Mouse (Mus musculus): Measurements from ENCODE around the gene Gucy2g. TPM values are rescaled to one million over a fixed set of nuclear protein-coding genes. Genes with fewer than 3 reads are reported as not detected.

The Gucy2g gene
- polyA plus RNA-seq (2014; fragmentation: Nextera tagmentation; extraction: Ambion mirVana): not detected in 2 replicates

DNA sequence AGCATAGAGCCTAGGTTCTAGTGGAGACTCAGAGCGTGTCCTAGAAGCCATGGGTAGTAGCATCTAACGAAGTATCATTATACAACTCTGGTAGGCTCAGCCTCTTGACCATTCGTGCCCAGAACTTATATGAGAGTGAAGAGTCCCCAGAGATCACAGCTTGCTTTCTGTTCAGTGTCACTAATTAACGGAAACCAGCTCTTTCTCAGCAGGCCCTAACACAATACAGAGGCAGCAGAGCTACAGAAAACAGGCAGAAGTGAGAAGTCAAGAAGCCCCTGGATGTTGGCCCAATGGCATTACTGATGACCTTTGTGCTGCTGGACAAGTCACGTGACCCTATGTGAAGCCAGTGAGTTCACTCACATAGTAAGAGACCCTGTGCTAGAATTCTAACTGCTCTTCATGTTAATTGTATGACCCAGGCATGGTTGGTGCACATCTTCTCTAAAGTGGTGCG lies at the start of gene Gucy2g:
Gucy2g (minus strand) TSS at position 51 of the 460 bp plus-strand sequence.
- H3K9ac ChIP-seq (ENCODE audit: low read length): no peak within 1 kb of the TSS
- 79% methylated on average over 6 of the region's 6 CpGs for WGBS
- H3K9me3 ChIP-seq (ENCODE audit: control insufficient read depth, low read length): no peaks in the 10 kb centered on the region
- DNase-seq (ENCODE audit: low spot score, missing footprints): no peak
- no peak within 1 kb of the TSS for H3K4me3 ChIP-seq (ENCODE audit: low read depth, low read length)
- H3K4me2 ChIP-seq: no peak within 1 kb of the TSS
- no peaks in the 10 kb centered on the region for H3K27me3 ChIP-seq (ENCODE audit: control insufficient read depth, insufficient read depth, low read length)
- H3K4me1 ChIP-seq (ENCODE audit: control insufficient read depth, insufficient read depth, low read length): no peaks in the 10 kb centered on the region
- ATAC-seq (ENCODE audit: low FRiP score): no peak
- no peaks in the 10 kb centered on the region for H3K36me3 ChIP-seq (ENCODE audit: control insufficient read depth, insufficient read depth, low read length)
- no peak within 1 kb of the TSS for H3K27ac ChIP-seq (ENCODE audit: low read depth, low read length)

DNA sequence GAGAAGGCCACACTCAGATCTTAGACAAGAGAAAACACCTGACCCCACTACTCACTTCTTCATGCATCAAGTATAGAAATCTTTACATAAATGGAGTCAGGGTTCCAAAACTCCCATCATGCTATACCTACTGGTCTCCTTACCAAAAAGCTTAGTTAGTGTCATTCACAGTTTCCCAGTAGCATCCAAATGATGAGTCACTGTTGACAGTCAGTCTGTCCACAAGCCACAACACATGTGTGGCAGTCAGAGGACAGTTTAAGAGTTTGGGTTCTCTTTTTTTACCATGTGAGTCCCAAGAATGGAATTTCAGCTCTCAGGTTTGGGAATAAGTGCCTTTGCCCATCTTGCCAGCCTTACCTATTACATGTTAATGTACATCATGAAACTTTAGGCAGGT lies 47.9 kb upstream of the Gucy2g start:
- ATAC-seq (ENCODE audit: low FRiP score): no peak
- no peak for DNase-seq (ENCODE audit: low spot score, missing footprints)
- Histone ChIP-seq H3K4me2 (no peak overlapping the region), H3K36me3 (ENCODE audit: control insufficient read depth, insufficient read depth, low read length) (no peaks in the 10 kb centered on the region), H3K27ac (ENCODE audit: low read depth, low read length) (no peak overlapping the region), H3K9ac (ENCODE audit: low read length) (no peak overlapping the region), H3K4me3 (ENCODE audit: low read depth, low read length) (no peak overlapping the region), H3K9me3 (ENCODE audit: control insufficient read depth, low read length) (no peaks in the 10 kb centered on the region), H3K4me1 (ENCODE audit: control insufficient read depth, insufficient read depth, low read length) (no peaks in the 10 kb centered on the region), H3K27me3 (ENCODE audit: control insufficient read depth, insufficient read depth, low read length) (no peaks in the 10 kb centered on the region)

DNA sequence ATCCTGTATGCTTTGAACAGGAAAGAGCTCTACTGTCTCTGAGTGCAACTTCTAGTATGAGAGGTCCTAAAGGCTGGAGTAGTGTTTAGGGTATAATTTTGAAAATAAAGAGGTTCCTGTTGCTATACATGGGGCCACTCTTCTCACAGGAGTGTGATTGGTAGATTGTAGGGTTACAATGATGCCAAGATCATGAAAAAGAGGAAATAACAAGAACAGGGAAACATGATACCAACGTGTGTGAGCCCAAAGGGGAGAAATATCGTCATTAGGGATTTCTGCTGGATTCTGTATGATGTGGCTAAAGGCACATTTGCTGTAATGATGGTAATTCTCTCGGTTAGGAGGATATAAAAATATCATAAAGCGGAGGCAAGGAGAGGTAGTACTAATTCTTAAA lies 45.0 kb upstream of the Gucy2g start:
- ATAC-seq (ENCODE audit: low FRiP score) (no peak), DNase-seq (ENCODE audit: low spot score, missing footprints) (no peak)
- Histone ChIP-seq H3K27me3 (ENCODE audit: control insufficient read depth, insufficient read depth, low read length) (no peaks in the 10 kb centered on the region), H3K27ac (ENCODE audit: low read depth, low read length) (no peak overlapping the region), H3K9me3 (ENCODE audit: control insufficient read depth, low read length) (no peaks in the 10 kb centered on the region), H3K4me2 (no peak overlapping the region), H3K9ac (ENCODE audit: low read length) (no peak overlapping the region), H3K4me3 (ENCODE audit: low read depth, low read length) (no peak overlapping the region), H3K4me1 (ENCODE audit: control insufficient read depth, insufficient read depth, low read length) (no peaks in the 10 kb centered on the region), H3K36me3 (ENCODE audit: control insufficient read depth, insufficient read depth, low read length) (no peaks in the 10 kb centered on the region)
- WGBS: 92% methylated on average over 4 of the region's 4 CpGs

DNA sequence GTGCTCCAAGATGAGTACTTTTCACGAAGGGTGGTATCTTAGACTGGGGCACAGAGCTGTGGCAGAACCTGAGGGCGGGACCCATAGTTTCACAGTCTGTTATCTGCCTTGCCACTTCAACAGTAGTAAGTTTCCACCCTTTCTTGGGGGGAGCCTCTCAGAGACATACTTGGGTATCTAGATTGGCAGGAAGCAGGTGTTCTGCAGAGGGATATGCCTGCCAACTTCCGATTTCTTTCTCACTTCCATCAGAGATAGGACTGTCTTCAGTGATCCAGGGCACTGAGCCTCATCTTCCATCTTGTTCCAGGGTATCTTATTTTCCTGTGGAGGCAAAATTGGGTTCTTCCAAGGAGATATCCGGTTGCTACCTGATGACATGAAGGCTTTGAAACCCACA lies 43.1 kb upstream of the Gucy2g start:
- Histone ChIP-seq H3K27ac (ENCODE audit: low read depth, low read length) (no peak overlapping the region), H3K4me1 (ENCODE audit: control insufficient read depth, insufficient read depth, low read length) (no peaks in the 10 kb centered on the region), H3K4me3 (ENCODE audit: low read depth, low read length) (no peak overlapping the region), H3K27me3 (ENCODE audit: control insufficient read depth, insufficient read depth, low read length) (no peaks in the 10 kb centered on the region), H3K4me2 (no peak overlapping the region), H3K9ac (ENCODE audit: low read length) (no peak overlapping the region), H3K36me3 (ENCODE audit: control insufficient read depth, insufficient read depth, low read length) (no peaks in the 10 kb centered on the region), H3K9me3 (ENCODE audit: control insufficient read depth, low read length) (no peaks in the 10 kb centered on the region)
- 90% methylated on average over 4 of the region's 4 CpGs for WGBS
- DNase-seq (ENCODE audit: low spot score, missing footprints) (no peak), ATAC-seq (ENCODE audit: low FRiP score) (no peak)

DNA sequence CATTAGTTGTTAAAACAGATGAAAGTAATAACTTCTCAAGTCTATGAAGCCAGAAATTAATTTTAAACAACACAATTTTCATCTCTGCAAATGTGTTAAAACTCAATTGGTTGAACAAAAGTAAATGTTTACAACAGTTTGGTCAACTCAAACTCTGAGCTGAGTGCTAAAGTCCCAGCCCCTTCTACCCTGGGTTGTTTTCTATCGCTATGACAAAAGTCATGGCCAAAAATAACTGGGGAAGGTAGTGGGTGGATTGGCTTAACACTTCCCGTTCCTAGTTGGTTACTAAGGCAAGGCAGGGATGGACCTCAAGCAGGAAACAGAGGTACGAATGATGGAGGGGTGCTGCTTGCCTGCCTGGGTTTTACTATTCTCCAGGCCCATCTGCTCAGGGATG lies 35.7 kb upstream of the Gucy2g start:
- Histone ChIP-seq H3K4me3 (ENCODE audit: low read depth, low read length) (no peak overlapping the region), H3K4me2 (no peak overlapping the region), H3K4me1 (ENCODE audit: control insufficient read depth, insufficient read depth, low read length) (no peaks in the 10 kb centered on the region), H3K27ac (ENCODE audit: low read depth, low read length) (no peak overlapping the region), H3K9ac (ENCODE audit: low read length) (no peak overlapping the region), H3K27me3 (ENCODE audit: control insufficient read depth, insufficient read depth, low read length) (no peaks in the 10 kb centered on the region), H3K36me3 (ENCODE audit: control insufficient read depth, insufficient read depth, low read length) (no peaks in the 10 kb centered on the region), H3K9me3 (ENCODE audit: control insufficient read depth, low read length) (no peaks in the 10 kb centered on the region)
- no peak for ATAC-seq (ENCODE audit: low FRiP score)
- WGBS: 92% methylated on average over 3 of the region's 3 CpGs
- DNase-seq (ENCODE audit: low spot score, missing footprints): no peak

DNA sequence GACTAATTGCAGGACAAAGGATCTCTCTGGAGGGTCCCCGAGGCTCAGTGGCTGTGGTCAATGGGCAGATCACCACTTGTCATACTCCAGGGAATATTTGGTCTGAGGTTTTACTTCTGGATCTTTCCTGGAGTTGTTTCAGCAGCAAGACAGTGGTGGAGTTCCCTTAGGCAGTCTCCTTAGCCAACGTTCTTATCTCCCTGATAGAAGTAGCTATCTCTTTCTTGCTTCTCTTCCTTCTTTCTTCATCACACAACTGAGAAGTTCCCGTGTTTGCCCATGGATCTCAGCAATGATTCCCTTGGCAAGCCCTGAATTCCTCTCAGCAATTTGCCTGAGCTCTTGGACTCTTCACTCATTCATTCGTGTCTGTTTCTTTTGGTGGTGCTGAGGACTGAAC lies 35.1 kb upstream of the Gucy2g start:
- Histone ChIP-seq H3K9ac (ENCODE audit: low read length) (no peak overlapping the region), H3K27me3 (ENCODE audit: control insufficient read depth, insufficient read depth, low read length) (no peaks in the 10 kb centered on the region), H3K4me2 (no peak overlapping the region), H3K27ac (ENCODE audit: low read depth, low read length) (no peak overlapping the region), H3K9me3 (ENCODE audit: control insufficient read depth, low read length) (no peaks in the 10 kb centered on the region), H3K4me3 (ENCODE audit: low read depth, low read length) (no peak overlapping the region), H3K4me1 (ENCODE audit: control insufficient read depth, insufficient read depth, low read length) (peaks cover 2% of the 10 kb centered on the region; the same call in 1 of the 2 replicates), H3K36me3 (ENCODE audit: control insufficient read depth, insufficient read depth, low read length) (no peaks in the 10 kb centered on the region)
- WGBS: 80% methylated on average over 4 of the region's 4 CpGs
- no peak for DNase-seq (ENCODE audit: low spot score, missing footprints)
- no peak for ATAC-seq (ENCODE audit: low FRiP score)

DNA sequence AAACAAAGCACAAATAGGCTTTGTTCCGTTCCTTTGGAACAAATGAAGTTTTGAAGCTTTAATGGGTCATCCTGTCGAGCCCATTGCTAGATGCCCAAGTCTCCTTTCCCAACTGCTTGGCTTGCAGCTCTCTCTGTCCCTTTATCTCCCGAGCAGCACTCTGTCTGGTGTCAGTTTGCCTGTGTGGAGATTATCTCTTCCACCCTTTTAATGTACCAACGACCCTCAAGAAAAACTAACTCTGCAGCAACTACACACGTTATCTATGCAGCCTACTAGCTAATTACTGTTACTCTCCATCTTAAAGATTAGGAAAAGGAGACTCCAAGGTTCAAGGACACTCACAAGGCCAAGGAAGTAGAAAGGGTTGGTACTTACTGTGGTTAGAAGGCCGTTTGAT lies 32.3 kb upstream of the Gucy2g start:
- 77% methylated on average over 6 of the region's 6 CpGs for WGBS

DNA sequence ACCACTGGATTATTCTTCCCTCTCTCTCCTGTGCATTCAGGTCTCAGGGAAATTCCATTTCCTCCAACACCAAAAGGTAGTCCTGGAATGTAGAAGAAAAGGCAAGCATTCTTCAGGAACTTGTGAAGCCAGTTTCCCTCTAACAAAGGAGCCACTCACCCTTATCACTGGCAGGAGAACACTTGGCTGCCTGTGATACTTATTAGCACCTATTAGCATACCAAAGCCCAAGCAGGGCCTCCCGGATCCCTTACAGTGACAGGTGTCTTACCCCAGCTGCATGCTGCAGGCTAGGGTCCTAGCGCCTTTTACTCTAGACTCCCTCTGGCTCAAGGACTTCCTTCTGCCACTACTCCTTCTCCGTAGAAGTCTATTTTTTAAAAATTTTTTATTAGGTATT lies 30.4 kb upstream of the Gucy2g start:
- Histone ChIP-seq H3K36me3 (ENCODE audit: control insufficient read depth, insufficient read depth, low read length) (no peaks in the 10 kb centered on the region), H3K9ac (ENCODE audit: low read length) (no peak overlapping the region), H3K9me3 (ENCODE audit: control insufficient read depth, low read length) (no peaks in the 10 kb centered on the region), H3K4me2 (no peak overlapping the region), H3K27me3 (ENCODE audit: control insufficient read depth, insufficient read depth, low read length) (no peaks in the 10 kb centered on the region), H3K4me3 (ENCODE audit: low read depth, low read length) (no peak overlapping the region), H3K27ac (ENCODE audit: low read depth, low read length) (no peak overlapping the region), H3K4me1 (ENCODE audit: control insufficient read depth, insufficient read depth, low read length) (peaks cover 2% of the 10 kb centered on the region; the same call in 1 of the 2 replicates)
- no peak for DNase-seq (ENCODE audit: low spot score, missing footprints)
- WGBS: 36% methylated on average over 3 of the region's 3 CpGs
- no peak for ATAC-seq (ENCODE audit: low FRiP score)

More for the DNA sequence above, 32.3 kb upstream of the Gucy2g start:
- Histone ChIP-seq H3K4me3 (ENCODE audit: low read depth, low read length) (no peak overlapping the region), H3K27me3 (ENCODE audit: control insufficient read depth, insufficient read depth, low read length) (no peaks in the 10 kb centered on the region), H3K27ac (ENCODE audit: low read depth, low read length) (no peak overlapping the region), H3K9ac (ENCODE audit: low read length) (no peak overlapping the region), H3K36me3 (ENCODE audit: control insufficient read depth, insufficient read depth, low read length) (no peaks in the 10 kb centered on the region), H3K4me2 (no peak overlapping the region), H3K9me3 (ENCODE audit: control insufficient read depth, low read length) (no peaks in the 10 kb centered on the region), H3K4me1 (ENCODE audit: control insufficient read depth, insufficient read depth, low read length) (peaks cover 2% of the 10 kb centered on the region; the same call in 1 of the 2 replicates)
- ATAC-seq (ENCODE audit: low FRiP score) (no peak), DNase-seq (ENCODE audit: low spot score, missing footprints) (no peak)

DNA sequence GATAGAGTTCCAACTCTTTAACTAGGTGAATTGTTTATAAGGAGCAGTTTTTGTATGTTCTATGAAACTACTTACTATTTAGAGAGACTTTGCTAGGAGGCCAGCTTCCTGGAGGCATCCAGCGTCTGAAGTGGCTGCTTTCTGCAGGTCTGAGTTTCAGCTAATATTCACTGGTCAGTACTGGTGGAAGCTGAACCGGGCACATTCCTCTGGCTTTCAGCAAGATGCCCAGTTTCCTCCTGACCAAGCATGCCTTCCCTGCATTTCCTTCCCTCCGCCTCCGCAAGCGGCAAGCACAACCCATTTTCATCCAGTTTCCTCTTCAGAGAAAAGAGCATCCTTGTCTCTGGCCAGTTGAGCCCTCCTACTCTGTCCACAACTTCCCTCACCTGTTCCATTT lies 28.0 kb upstream of the Gucy2g start:
- Histone ChIP-seq H3K9ac (ENCODE audit: low read length) (no peak overlapping the region), H3K27ac (ENCODE audit: low read depth, low read length) (no peak overlapping the region), H3K4me1 (ENCODE audit: control insufficient read depth, insufficient read depth, low read length) (peaks cover 2% of the 10 kb centered on the region; the same call in 1 of the 2 replicates), H3K9me3 (ENCODE audit: control insufficient read depth, low read length) (no peaks in the 10 kb centered on the region), H3K36me3 (ENCODE audit: control insufficient read depth, insufficient read depth, low read length) (no peaks in the 10 kb centered on the region), H3K4me2 (no peak overlapping the region), H3K4me3 (ENCODE audit: low read depth, low read length) (no peak overlapping the region), H3K27me3 (ENCODE audit: control insufficient read depth, insufficient read depth, low read length) (no peaks in the 10 kb centered on the region)
- ATAC-seq (ENCODE audit: low FRiP score): no peak
- 85% methylated on average over 5 of the region's 5 CpGs for WGBS
- no peak for DNase-seq (ENCODE audit: low spot score, missing footprints)

DNA sequence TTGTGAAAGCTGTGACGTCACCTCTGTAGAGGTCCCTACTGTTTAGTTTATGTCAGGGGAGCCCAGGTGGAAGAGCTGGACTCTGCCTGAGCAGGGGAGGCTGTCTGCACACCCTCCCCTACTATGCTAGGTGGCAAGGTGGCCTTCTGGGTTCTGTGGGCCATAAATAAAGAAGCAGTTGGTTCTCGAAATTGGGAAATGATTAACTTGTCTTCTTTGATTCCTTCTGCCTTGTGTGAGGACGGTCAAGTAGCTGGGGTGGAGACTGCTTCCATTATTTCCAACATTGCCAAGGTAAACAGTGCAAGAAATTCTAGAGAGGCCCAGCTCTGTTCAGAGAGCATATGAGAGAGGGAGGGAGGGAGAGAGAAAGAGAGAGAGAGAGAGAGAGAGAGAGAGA lies 27.1 kb upstream of the Gucy2g start:
- Histone ChIP-seq H3K27me3 (ENCODE audit: control insufficient read depth, insufficient read depth, low read length) (no peaks in the 10 kb centered on the region), H3K9me3 (ENCODE audit: control insufficient read depth, low read length) (no peaks in the 10 kb centered on the region), H3K4me2 (no peak overlapping the region), H3K36me3 (ENCODE audit: control insufficient read depth, insufficient read depth, low read length) (no peaks in the 10 kb centered on the region), H3K4me3 (ENCODE audit: low read depth, low read length) (no peak overlapping the region), H3K4me1 (ENCODE audit: control insufficient read depth, insufficient read depth, low read length) (peaks cover 2% of the 10 kb centered on the region; the same call in 1 of the 2 replicates), H3K27ac (ENCODE audit: low read depth, low read length) (no peak overlapping the region), H3K9ac (ENCODE audit: low read length) (no peak overlapping the region)
- WGBS: 82% methylated on average over 3 of the region's 3 CpGs
- no peak for ATAC-seq (ENCODE audit: low FRiP score)
- DNase-seq (ENCODE audit: low spot score, missing footprints): no peak

Data from midbrain, embryonic 11.5 days (tissue).